Mouse (Mus musculus): ENCODE results near the gene Pir. TPM values are rescaled to one million over a fixed set of nuclear protein-coding genes. Genes with fewer than 3 reads are reported as not detected.

Pir gene
- polyA plus RNA-seq, 1 experiment = 0.97 TPM

- no peaks in the 10 kb centered on the region for H3K27me3 ChIP-seq (ENCODE audit: control insufficient read depth, insufficient read depth, low read length)
- DNase-seq (ENCODE audit: low read depth in 1 of 2, low spot score in 2 of 2) = peak; percentile 83 to 91
- peaks cover 4% of the 10 kb centered on the region for H3K36me3 ChIP-seq (ENCODE audit: control insufficient read depth, insufficient read depth, low read length)
- 26% methylated on average over 40 of the region's 40 CpGs for WGBS
- TF ChIP-seq POLR2A (IDR thresholded peaks at IDR 0.05; ENCODE audit: low read depth, low read length) = peak; percentile 20; the same call in 1 of the 2 replicates
- no peak for TF ChIP-seq CTCF (IDR thresholded peaks at IDR 0.05; ENCODE audit: extremely low read depth, insufficient read depth, insufficient read length, insufficient replicate concordance)
- H3K4me3 ChIP-seq (ENCODE audit: extremely low read depth, insufficient read depth, insufficient read length) = peak within 1 kb of the TSS; percentile 63
- H3K4me1 ChIP-seq (ENCODE audit: control insufficient read depth, insufficient read depth, insufficient read length) = no peaks in the 10 kb centered on the region
- H3K27ac ChIP-seq (ENCODE audit: insufficient read depth, low read length) = peak within 1 kb of the TSS; percentile 57
These were observed 150.3 kb downstream of the Pir start, which contains the start of gene Piga for GRCm38 (mm10) chrX:164419471-164419939. Piga (plus strand) TSS chrX:164419787.

GRCm38 (mm10) chrX:164419955-164420354 is 150.8 kb downstream of the Pir start:
- DNase-seq (ENCODE audit: low read depth in 1 of 2, low spot score in 2 of 2) = no peak
- no peaks in the 10 kb centered on the region for H3K4me1 ChIP-seq (ENCODE audit: control insufficient read depth, insufficient read depth, insufficient read length)
- WGBS = 17% methylated on average over 13 of the region's 13 CpGs
- H3K27me3 ChIP-seq (ENCODE audit: control insufficient read depth, insufficient read depth, low read length) = no peaks in the 10 kb centered on the region
- peaks cover 4% of the 10 kb centered on the region for H3K36me3 ChIP-seq (ENCODE audit: control insufficient read depth, insufficient read depth, low read length)
- H3K4me3 ChIP-seq (ENCODE audit: extremely low read depth, insufficient read depth, insufficient read length) = peak overlapping the region; percentile 63
- TF ChIP-seq CTCF (IDR thresholded peaks at IDR 0.05; ENCODE audit: extremely low read depth, insufficient read depth, insufficient read length, insufficient replicate concordance) (no peak), POLR2A (IDR thresholded peaks at IDR 0.05; ENCODE audit: low read depth, low read length) (no peak)
- peak overlapping the region; percentile 57 for H3K27ac ChIP-seq (ENCODE audit: insufficient read depth, low read length)

GRCm38 (mm10) chrX:164420518-164420917 is 151.3 kb downstream of the Pir start:
- no peak for DNase-seq (ENCODE audit: low read depth in 1 of 2, low spot score in 2 of 2)
- Histone ChIP-seq H3K27ac (ENCODE audit: insufficient read depth, low read length) (no peak overlapping the region), H3K4me3 (ENCODE audit: extremely low read depth, insufficient read depth, insufficient read length) (no peak overlapping the region), H3K36me3 (ENCODE audit: control insufficient read depth, insufficient read depth, low read length) (peaks cover 4% of the 10 kb centered on the region), H3K27me3 (ENCODE audit: control insufficient read depth, insufficient read depth, low read length) (no peaks in the 10 kb centered on the region), H3K4me1 (ENCODE audit: control insufficient read depth, insufficient read depth, insufficient read length) (no peaks in the 10 kb centered on the region)
- TF ChIP-seq CTCF (IDR thresholded peaks at IDR 0.05; ENCODE audit: extremely low read depth, insufficient read depth, insufficient read length, insufficient replicate concordance) = no peak
- TF ChIP-seq POLR2A (IDR thresholded peaks at IDR 0.05; ENCODE audit: low read depth, low read length) = no peak
- 54% methylated on average over 3 of the region's 3 CpGs for WGBS

Other genes with a start within 250 kb of the Pir start
- gene Car5b, start 241.4 kb upstream of the Pir start, polyA plus RNA-seq (2012; rRNA removed) = 0.43 TPM in 2 replicates
- gene Siah1b, start 192.9 kb upstream of the Pir start, polyA plus RNA-seq (2012; rRNA removed) = 5.6 and 5.8 TPM in 2 replicates
- not detected in 2 replicates for gene Cltrn, start 180.5 kb upstream of the Pir start, polyA plus RNA-seq (2012; rRNA removed)
- gene Ace2, start 130.0 kb upstream of the Pir start, polyA plus RNA-seq (2012; rRNA removed) = not detected in 2 replicates
- 0.09 TPM in 2 replicates for gene Bmx, start 11.2 kb upstream of the Pir start, polyA plus RNA-seq (2012; rRNA removed)
- 0.62 and 1.1 TPM in 2 replicates for gene Vegfd, start 104.0 kb downstream of the Pir start, polyA plus RNA-seq (2012; rRNA removed)
- 1.8 and 2.2 TPM in 2 replicates for gene Piga, start 150.4 kb downstream of the Pir start, polyA plus RNA-seq (2012; rRNA removed)
- 0.07 TPM in 1 of 2 replicates, not detected in the other for gene Asb11, start 167.6 kb downstream of the Pir start, polyA plus RNA-seq (2012; rRNA removed)
- not detected in 2 replicates for gene Asb9, start 237.0 kb downstream of the Pir start, polyA plus RNA-seq (2012; rRNA removed)

Data from spleen, adult 2 months (tissue).